ENCODE assay signal across 12 mouse cellular contexts in genomic region chr9:105482070-105482469, GRCm38 (mm10). TPM values are rescaled to one million over a fixed set of nuclear protein-coding genes. Genes with fewer than 3 reads are reported as not detected.
A peak's percentile ranks its signal among the peaks of the same experiment; 100 is the strongest.
DNase-seq lines count a peak whose midpoint lies in the region; ATAC-seq lines count a peak whose summit lies in the region.
"Had no signal": no experiment of that assay in that cellular context is flagged by ENCODE, and none has a peak within 500 bp of the region (broad histone marks: within the 10 kb centered on the region; RNA-seq: fewer than 3 reads in every experiment).

No protein-coding gene starts in this region.

- H3K4me3 ChIP-seq in heart, embryonic 10.5 days, result no peak overlapping the region
- H3K4me3 ChIP-seq: embryonic facial prominence, embryonic 13.5 days; myocyte had no signal

- no peaks in the 10 kb centered on the region for H3K27me3 ChIP-seq in heart, embryonic 10.5 days (ENCODE audit: insufficient read depth, poor library complexity, severe bottlenecking)
- H3K27me3 ChIP-seq: embryonic facial prominence, embryonic 13.5 days had no signal

- H3K36me3 ChIP-seq in heart, embryonic 10.5 days, result no peaks in the 10 kb centered on the region
- H3K36me3 ChIP-seq: embryonic facial prominence, embryonic 13.5 days had no signal

- DNase-seq in heart, adult 18-20 months, result peak; percentile 32 to 48
- DNase-seq in heart, embryonic 10.5 days (ENCODE audit: low spot score), result no peak
- DNase-seq in left cerebral cortex, postnatal 14 days (ENCODE audit: low spot score in 2 of 2), result peak; percentile 37 to 50
- no peak for DNase-seq in left cerebral cortex, postnatal 36 days (ENCODE audit: low spot score in 2 of 2)
- peak; percentile 61 for DNase-seq in adrenal gland, postnatal 25 days
- peak; percentile 56 to 59 for DNase-seq in kidney, postnatal 25 days
- no peak for DNase-seq in thymus, adult 18-20 months
- DNase-seq: gastrocnemius, postnatal 25 days; lung, postnatal 14 days had no signal

- H3K9me3 ChIP-seq in heart, embryonic 10.5 days, result no peaks in the 10 kb centered on the region
- H3K9me3 ChIP-seq: embryonic facial prominence, embryonic 13.5 days had no signal

- no peak overlapping the region for H3K27ac ChIP-seq in heart, embryonic 10.5 days
- H3K27ac ChIP-seq: embryonic facial prominence, embryonic 13.5 days had no signal

- intact Hi-C loops in left cerebral cortex, postnatal 14 days (cut with DNase I), result no loop called here
- intact Hi-C loops in left cerebral cortex, postnatal 36 days (cut with DNase I), result no loop called here

- peaks cover 24% of the 10 kb centered on the region for H3K4me1 ChIP-seq in heart, embryonic 10.5 days

- no peak for ATAC-seq in erythroblast, adult 5-6 weeks (replicated peaks; ENCODE audit: low FRiP score, poor library complexity, severe bottlenecking)

- WGBS in heart, embryonic 10.5 days, result 83% methylated on average over 4 of the region's 4 CpGs

RNA-seq across cellular contexts. Expression of gene Atp2c1, which starts 45.0 kb away (rescaled TPM):
- 10 to 100 TPM; 58.6 to 65.0 TPM for total RNA-seq in heart, adult 18-20 months (2021)
- polyA plus RNA-seq in heart, embryonic 10.5 days (2016; fragmentation: Nextera tagmentation; extraction: Ambion mirVana), result 65.1 and 65.8 TPM in 2 replicates
- total RNA-seq in left cerebral cortex, postnatal 14 days (2021), result 100 to 1,000 TPM; 233 to 249 TPM
- 100 to 1,000 TPM; 197 to 214 TPM for total RNA-seq in left cerebral cortex, postnatal 36 days (2021)
- 71.8 and 76.2 TPM in 2 replicates for total RNA-seq in adrenal gland, postnatal 25 days (2021)
- total RNA-seq in erythroblast, adult 5-6 weeks (2015; ENCODE audit: low replicate concordance), result 11.5 and 15.4 TPM in 2 replicates
- total RNA-seq in erythroblast, adult 5-6 weeks (2017; ENCODE audit: low replicate concordance), result 29.7 and 33.7 TPM in 2 replicates

Comparison
In these comparisons a context has a peak if more than half of its experiments do, and no peak if none do; other contexts are left out.
1. DNase-seq: peak in heart, adult 18-20 months (2 of 2), left cerebral cortex, postnatal 14 days (2 of 2), adrenal gland, postnatal 25 days (single experiment) and kidney, postnatal 25 days (2 of 2); none in heart, embryonic 10.5 days (single experiment), left cerebral cortex, postnatal 36 days (0 of 2) and thymus, adult 18-20 months (0 of 2).